Mouse (Mus musculus): ENCODE data around the gene Slc25a38. TPM values are rescaled to one million over a fixed set of nuclear protein-coding genes. Genes with fewer than 3 reads are reported as not detected.

Slc25a38 gene
- total and polyA plus RNA-seq, 2 experiments from 2014 or later: 31.4 to 49.1 TPM

- 89% methylated on average over 11 of the region's 11 CpGs for WGBS
- no peak for TF ChIP-seq CTCF (IDR thresholded peaks at IDR 0.05; ENCODE audit: low read depth)
- H3K27me3 ChIP-seq (ENCODE audit: insufficient read depth, low read length): no peaks in the 10 kb centered on the region
- ATAC-seq (no peak), DNase-seq (no peak)
- no peak overlapping the region for H3K4me3 ChIP-seq (ENCODE audit: low read depth, low read length)
- no peaks in the 10 kb centered on the region for H3K9me3 ChIP-seq (ENCODE audit: low read length)
- H3K9ac ChIP-seq: no peak overlapping the region
- peaks cover 32% of the 10 kb centered on the region for H3K36me3 ChIP-seq (ENCODE audit: insufficient read depth)
- no peaks in the 10 kb centered on the region for H3K4me1 ChIP-seq (ENCODE audit: insufficient read depth)
- no peak overlapping the region for H3K4me2 ChIP-seq (ENCODE audit: low read depth)
- no peak overlapping the region for H3K27ac ChIP-seq (ENCODE audit: low read depth, low read length)
Measured at GRCm38 (mm10) chr9:120135454-120135853, 25.3 kb downstream of the Slc25a38 start.

- Histone ChIP-seq H3K4me3 (ENCODE audit: low read depth, low read length) (no peak overlapping the region), H3K4me2 (ENCODE audit: low read depth) (no peak overlapping the region), H3K27me3 (ENCODE audit: insufficient read depth, low read length) (no peaks in the 10 kb centered on the region), H3K9ac (no peak overlapping the region), H3K9me3 (ENCODE audit: low read length) (no peaks in the 10 kb centered on the region), H3K36me3 (ENCODE audit: insufficient read depth) (no peaks in the 10 kb centered on the region), H3K27ac (ENCODE audit: low read depth, low read length) (no peak overlapping the region), H3K4me1 (ENCODE audit: insufficient read depth) (no peaks in the 10 kb centered on the region)
- DNase-seq: peak; percentile 92
- peak; percentile 93 for ATAC-seq
- peak; percentile 97 for TF ChIP-seq CTCF (IDR thresholded peaks at IDR 0.05; ENCODE audit: low read depth)
- 5% methylated on average over 4 of the region's 4 CpGs for WGBS
Measured at GRCm38 (mm10) chr9:120140652-120141051, 30.5 kb downstream of the Slc25a38 start.

- no peak overlapping the region for H3K27ac ChIP-seq (ENCODE audit: low read depth, low read length)
- H3K36me3 ChIP-seq (ENCODE audit: insufficient read depth): no peaks in the 10 kb centered on the region
- no peaks in the 10 kb centered on the region for H3K27me3 ChIP-seq (ENCODE audit: insufficient read depth, low read length)
- DNase-seq: no peak
- no peak overlapping the region for H3K9ac ChIP-seq
- H3K4me3 ChIP-seq (ENCODE audit: low read depth, low read length): no peak overlapping the region
- 84% methylated on average over 13 of the region's 13 CpGs for WGBS
- no peak overlapping the region for H3K4me2 ChIP-seq (ENCODE audit: low read depth)
- no peaks in the 10 kb centered on the region for H3K9me3 ChIP-seq (ENCODE audit: low read length)
- no peak for ATAC-seq
- H3K4me1 ChIP-seq (ENCODE audit: insufficient read depth): no peaks in the 10 kb centered on the region
- no peak for TF ChIP-seq CTCF (IDR thresholded peaks at IDR 0.05; ENCODE audit: low read depth)
Measured at GRCm38 (mm10) chr9:120144474-120144873, 34.3 kb downstream of the Slc25a38 start.

GRCm38 (mm10) chr9:120149222-120149828 lies 39.2 kb downstream of the Slc25a38 start, which contains the start of gene Mobp:
Mobp (plus strand) TSS chr9:120149707.
- Histone ChIP-seq H3K9ac (no peak within 1 kb of the TSS), H3K27ac (ENCODE audit: low read depth, low read length) (no peak within 1 kb of the TSS), H3K36me3 (ENCODE audit: insufficient read depth) (no peaks in the 10 kb centered on the region), H3K4me3 (ENCODE audit: low read depth, low read length) (no peak within 1 kb of the TSS), H3K4me2 (ENCODE audit: low read depth) (no peak within 1 kb of the TSS), H3K9me3 (ENCODE audit: low read length) (no peaks in the 10 kb centered on the region), H3K27me3 (ENCODE audit: insufficient read depth, low read length) (no peaks in the 10 kb centered on the region), H3K4me1 (ENCODE audit: insufficient read depth) (no peaks in the 10 kb centered on the region)
- ATAC-seq: no peak
- WGBS: 22% methylated on average over 11 of the region's 11 CpGs
- no peak for DNase-seq
- no peak for TF ChIP-seq CTCF (IDR thresholded peaks at IDR 0.05; ENCODE audit: low read depth)

GRCm38 (mm10) chr9:120151152-120151551 lies 41.0 kb downstream of the Slc25a38 start:
- no peak for TF ChIP-seq CTCF (IDR thresholded peaks at IDR 0.05; ENCODE audit: low read depth)
- ATAC-seq (no peak), DNase-seq (no peak)
- Histone ChIP-seq H3K9ac (no peak overlapping the region), H3K36me3 (ENCODE audit: insufficient read depth) (no peaks in the 10 kb centered on the region), H3K4me2 (ENCODE audit: low read depth) (no peak overlapping the region), H3K4me1 (ENCODE audit: insufficient read depth) (no peaks in the 10 kb centered on the region), H3K9me3 (ENCODE audit: low read length) (no peaks in the 10 kb centered on the region), H3K4me3 (ENCODE audit: low read depth, low read length) (no peak overlapping the region), H3K27ac (ENCODE audit: low read depth, low read length) (no peak overlapping the region), H3K27me3 (ENCODE audit: insufficient read depth, low read length) (no peaks in the 10 kb centered on the region)
- WGBS: 76% methylated on average over 5 of the region's 5 CpGs

- 80% methylated on average over 12 of the region's 12 CpGs for WGBS
- ATAC-seq: no peak
Measured at GRCm38 (mm10) chr9:120151906-120152399, 41.8 kb downstream of the Slc25a38 start.

GRCm38 (mm10) chr9:120158047-120158446 lies 47.9 kb downstream of the Slc25a38 start:
- ATAC-seq: no peak
- H3K27ac ChIP-seq (ENCODE audit: low read depth, low read length): no peak overlapping the region
- 42% methylated on average over 4 of the region's 4 CpGs for WGBS

More at GRCm38 (mm10) chr9:120151906-120152399, 41.8 kb downstream of the Slc25a38 start:
- H3K4me2 ChIP-seq (ENCODE audit: low read depth): no peak overlapping the region
- H3K9ac ChIP-seq: no peak overlapping the region
- H3K27me3 ChIP-seq (ENCODE audit: insufficient read depth, low read length): no peaks in the 10 kb centered on the region
- DNase-seq: no peak
- no peaks in the 10 kb centered on the region for H3K9me3 ChIP-seq (ENCODE audit: low read length)
- TF ChIP-seq CTCF (IDR thresholded peaks at IDR 0.05; ENCODE audit: low read depth): no peak
- H3K4me3 ChIP-seq (ENCODE audit: low read depth, low read length): no peak overlapping the region
- no peak overlapping the region for H3K27ac ChIP-seq (ENCODE audit: low read depth, low read length)
- no peaks in the 10 kb centered on the region for H3K4me1 ChIP-seq (ENCODE audit: insufficient read depth)
- H3K36me3 ChIP-seq (ENCODE audit: insufficient read depth): no peaks in the 10 kb centered on the region

More at GRCm38 (mm10) chr9:120158047-120158446, 47.9 kb downstream of the Slc25a38 start:
- no peaks in the 10 kb centered on the region for H3K4me1 ChIP-seq (ENCODE audit: insufficient read depth)
- no peaks in the 10 kb centered on the region for H3K27me3 ChIP-seq (ENCODE audit: insufficient read depth, low read length)
- no peak for TF ChIP-seq CTCF (IDR thresholded peaks at IDR 0.05; ENCODE audit: low read depth)
- H3K4me2 ChIP-seq (ENCODE audit: low read depth): no peak overlapping the region
- H3K4me3 ChIP-seq (ENCODE audit: low read depth, low read length): no peak overlapping the region
- no peak overlapping the region for H3K9ac ChIP-seq
- no peaks in the 10 kb centered on the region for H3K36me3 ChIP-seq (ENCODE audit: insufficient read depth)
- H3K9me3 ChIP-seq (ENCODE audit: low read length): no peaks in the 10 kb centered on the region
- DNase-seq: no peak
